Mouse (Mus musculus) G1E (cell line): ENCODE measurements at regions not wholly inside any gene's neighbourhood (a gene's known extent, or its start where the extent isn't known, plus 50 kb on each side); places are given as distances from the start of the nearest gene placed in this dataset.

Experiments used
- ATAC-seq: 2 replicates; pipeline ENCODE4 v1.8.0; 2016; ENCODE audit warnings: mild to moderate bottlenecking; ENCODE audit not compliant: insufficient number of reproducible peaks, poor library complexity, low FRiP score, severe bottlenecking; ENCODE audit errors: extremely low read depth
- DNase-seq: peaks from one replicate; pipeline ENCODE4 v3.0.0; 2012; ENCODE audit warnings: low spot score
- H3K27me3 ChIP-seq: 2 replicates; pipeline ENCODE4 v1.6.1; 2012; ENCODE audit warnings: mild to moderate bottlenecking, low read length, inconsistent platforms; ENCODE audit not compliant: insufficient read depth
- H3K36me3 ChIP-seq: replicated peaks from 2 replicates; pipeline ENCODE3; 2012; ENCODE audit warnings: mild to moderate bottlenecking, inconsistent platforms
- H3K4me1 ChIP-seq: 2 replicates; pipeline ENCODE4 v1.6.1; 2012; ENCODE audit warnings: low read depth, low read length, inconsistent platforms, mixed read lengths; ENCODE audit not compliant: insufficient read depth
- H3K4me3 ChIP-seq: 2 replicates; pipeline ENCODE4 v1.5.1; 2012; ENCODE audit warnings: low read depth, mild to moderate bottlenecking, inconsistent platforms, low read length, moderate library complexity, mixed read lengths
- H3K9me3 ChIP-seq: replicated peaks from 2 replicates; pipeline ENCODE4 v1.6.1; 2012; ENCODE audit warnings: inconsistent platforms
- CTCF ChIP-seq: IDR thresholded peaks from 2 replicates; pipeline ENCODE4 v1.5.1; 2012; ENCODE audit warnings: low read depth, low read length, inconsistent platforms, mixed read lengths
- GATA1 ChIP-seq: IDR thresholded peaks from 2 replicates; pipeline ENCODE4 v1.6.1; 2012; ENCODE audit warnings: borderline replicate concordance, low read length, inconsistent platforms, mixed read lengths
- GATA2 ChIP-seq: IDR thresholded peaks from 2 replicates; pipeline ENCODE4 v1.6.1; 2012; ENCODE audit warnings: low read depth, low read length, inconsistent platforms, borderline replicate concordance
- POLR2AphosphoS5 ChIP-seq: IDR thresholded peaks from 2 replicates; pipeline ENCODE4 v1.6.1; 2012; ENCODE audit warnings: low read depth, low read length, inconsistent platforms; ENCODE audit not compliant: insufficient replicate concordance
- TAL1 ChIP-seq: conservative IDR thresholded peaks from 2 replicates; pipeline ENCODE4 v1.6.1; 2012; ENCODE audit warnings: low read depth, low read length, inconsistent platforms, mixed read lengths

GRCm38 (mm10) chr15:24743240-24743639, 670.3 kb downstream of the Basp1 start:
- Histone ChIP-seq H3K4me3 (no peak overlapping the region), H3K4me1 (no peaks in the 10 kb centered on the region), H3K9me3 (no peaks in the 10 kb centered on the region), H3K27me3 (no peaks in the 10 kb centered on the region), H3K36me3 (no peaks in the 10 kb centered on the region)
- TF ChIP-seq TAL1, result no peak
- TF ChIP-seq POLR2AphosphoS5, result no peak
- no peak for TF ChIP-seq GATA2
- TF ChIP-seq CTCF, result no peak
- TF ChIP-seq GATA1, result no peak
- DNase-seq (no peak), ATAC-seq (no peak)

GRCm38 (mm10) chr15:24725170-24725569, 688.4 kb downstream of the Basp1 start:
- TF ChIP-seq GATA2 (no peak), CTCF (no peak), TAL1 (no peak), POLR2AphosphoS5 (no peak), GATA1 (no peak)
- Histone ChIP-seq H3K4me3 (no peak overlapping the region), H3K36me3 (no peaks in the 10 kb centered on the region), H3K4me1 (no peaks in the 10 kb centered on the region), H3K27me3 (no peaks in the 10 kb centered on the region), H3K9me3 (peaks cover 5% of the 10 kb centered on the region; the same call in 1 of the 2 replicates)
- ATAC-seq (no peak), DNase-seq (no peak)

DNA sequence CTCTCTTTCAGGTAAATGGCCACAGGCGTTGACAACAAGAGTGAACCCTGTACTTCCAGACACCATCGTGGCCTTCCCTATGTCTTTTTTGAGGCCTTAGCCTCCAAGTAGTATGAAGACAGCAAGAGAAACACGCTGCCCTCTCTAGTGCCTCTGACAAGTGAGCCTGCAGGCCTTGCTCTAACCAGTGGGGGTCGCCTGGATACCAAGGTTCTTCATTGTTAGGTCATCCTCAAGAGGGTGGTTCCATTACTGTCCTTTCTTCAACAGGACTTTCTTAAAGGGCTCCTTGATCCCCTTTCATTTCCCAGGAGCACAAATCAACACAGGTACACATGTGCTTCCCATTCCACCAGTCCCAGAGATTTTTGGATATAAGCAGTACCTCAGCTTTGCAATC, 688.9 kb downstream of the Basp1 start:
- Histone ChIP-seq H3K9me3 (peaks cover 5% of the 10 kb centered on the region; the same call in 1 of the 2 replicates), H3K36me3 (no peaks in the 10 kb centered on the region), H3K27me3 (no peaks in the 10 kb centered on the region), H3K4me1 (no peaks in the 10 kb centered on the region), H3K4me3 (no peak overlapping the region)
- DNase-seq (no peak), ATAC-seq (no peak)
- TF ChIP-seq GATA2, result no peak
- TF ChIP-seq CTCF, result no peak

- peaks cover 5% of the 10 kb centered on the region; the same call in 1 of the 2 replicates for H3K9me3 ChIP-seq
- DNase-seq (no peak), ATAC-seq (no peak)
- TF ChIP-seq TAL1, result no peak
- H3K4me3 ChIP-seq, result no peak overlapping the region
- H3K4me1 ChIP-seq, result no peaks in the 10 kb centered on the region
- no peaks in the 10 kb centered on the region for H3K27me3 ChIP-seq
- H3K36me3 ChIP-seq, result no peaks in the 10 kb centered on the region
These were observed 693.2 kb downstream of the Basp1 start for GRCm38 (mm10) chr15:24720346-24720745.

GRCm38 (mm10) chr15:24682167-24682566, 731.4 kb downstream of the Basp1 start:
- Histone ChIP-seq H3K27me3 (no peaks in the 10 kb centered on the region), H3K9me3 (no peaks in the 10 kb centered on the region), H3K36me3 (no peaks in the 10 kb centered on the region), H3K4me1 (no peaks in the 10 kb centered on the region), H3K4me3 (no peak overlapping the region)
- no peak for DNase-seq
- no peak for ATAC-seq
- no peak for TF ChIP-seq GATA2
- TF ChIP-seq CTCF, result no peak
- TF ChIP-seq TAL1, result no peak
- TF ChIP-seq POLR2AphosphoS5, result no peak
- TF ChIP-seq GATA1, result no peak

- DNase-seq, result no peak
- ATAC-seq, result no peak
- Histone ChIP-seq H3K9me3 (peaks cover 4% of the 10 kb centered on the region; the same call in 1 of the 2 replicates), H3K4me1 (no peaks in the 10 kb centered on the region), H3K4me3 (no peak overlapping the region), H3K36me3 (no peaks in the 10 kb centered on the region), H3K27me3 (no peaks in the 10 kb centered on the region)
- no peak for TF ChIP-seq GATA2
- TF ChIP-seq GATA1, result no peak
- TF ChIP-seq CTCF, result no peak
- no peak for TF ChIP-seq POLR2AphosphoS5
- no peak for TF ChIP-seq TAL1
These were observed 764.6 kb downstream of the Basp1 start for GRCm38 (mm10) chr15:24648938-24649337.

DNA sequence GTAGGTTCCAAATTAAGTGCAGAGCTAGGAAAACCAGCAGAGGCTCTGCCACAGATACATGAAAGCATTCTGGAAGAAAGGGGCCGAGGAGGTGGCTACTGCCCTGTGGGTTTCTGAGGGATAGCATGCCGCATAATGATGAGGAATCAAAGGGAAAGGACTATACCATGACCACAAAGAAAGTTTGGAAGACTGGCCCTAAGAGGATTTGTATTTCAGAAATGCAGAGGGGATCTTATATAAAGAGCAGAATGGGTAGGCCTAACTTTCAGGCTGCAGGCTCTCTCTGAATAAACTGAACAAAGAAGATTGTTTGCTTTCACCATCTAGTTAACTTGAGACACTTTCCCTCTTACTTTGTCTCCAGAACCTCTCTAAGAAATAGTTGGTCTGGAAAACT, 777.9 kb downstream of the Basp1 start:
- Histone ChIP-seq H3K27me3 (no peaks in the 10 kb centered on the region), H3K4me3 (no peak overlapping the region), H3K36me3 (no peaks in the 10 kb centered on the region), H3K9me3 (no peaks in the 10 kb centered on the region), H3K4me1 (no peaks in the 10 kb centered on the region)
- TF ChIP-seq POLR2AphosphoS5, result no peak
- TF ChIP-seq TAL1, result no peak
- TF ChIP-seq GATA2, result no peak
- TF ChIP-seq GATA1, result no peak
- TF ChIP-seq CTCF, result no peak
- ATAC-seq (no peak), DNase-seq (no peak)
